Mouse (Mus musculus) gastrocnemius, postnatal 10 days (tissue): ENCODE results near the gene Gpr156. TPM values are rescaled to one million over a fixed set of nuclear protein-coding genes. Genes with fewer than 3 reads are reported as not detected.

Experiments used
- DNase-seq: peaks from one replicate; pipeline ENCODE4 v3.0.0; 2021; ENCODE audit warnings: mixed read lengths
- long read RNA-seq, 2 experiments: library from polyadenylated mRNA; stranded (forward); transcript quantifications; one replicate each; pipeline ENCODE4 v2.0.0; 2021
- total RNA-seq, 2 experiments: library from RNA; stranded (reverse); gene quantifications; 2 replicates each; pipeline ENCODE4 v1.2.3; 2021

The Gpr156 gene
- total RNA-seq, result 1 to 10 TPM in 1 of 2 experiments, under 1 TPM in 1; 0.90 to 1.1 TPM
- long read RNA-seq, experiment 1, partial matches to known transcripts, result 0 of 1 reads
- long read RNA-seq, experiment 1, other reads (novel, unspliced or antisense), result 1 of 1 reads
- long read RNA-seq, experiment 2, partial matches to known transcripts, result 0 of 4 reads
- long read RNA-seq, experiment 2, other reads (novel, unspliced or antisense), result 4 of 4 reads

- DNase-seq, result peak; percentile 52
These were observed at the start of gene Gpr156 for GRCm38 (mm10) chr16:37916138-37916817. Gene Gpr156, plus strand, starts transcription at chr16:37916496.

- peak; percentile 86 for DNase-seq
These were observed 48.3 kb upstream of the Gpr156 start, which contains the start of gene Lrrc58 for GRCm38 (mm10) chr16:37867791-37868505. Gene Lrrc58, plus strand, starts transcription at chr16:37868389.

DNA sequence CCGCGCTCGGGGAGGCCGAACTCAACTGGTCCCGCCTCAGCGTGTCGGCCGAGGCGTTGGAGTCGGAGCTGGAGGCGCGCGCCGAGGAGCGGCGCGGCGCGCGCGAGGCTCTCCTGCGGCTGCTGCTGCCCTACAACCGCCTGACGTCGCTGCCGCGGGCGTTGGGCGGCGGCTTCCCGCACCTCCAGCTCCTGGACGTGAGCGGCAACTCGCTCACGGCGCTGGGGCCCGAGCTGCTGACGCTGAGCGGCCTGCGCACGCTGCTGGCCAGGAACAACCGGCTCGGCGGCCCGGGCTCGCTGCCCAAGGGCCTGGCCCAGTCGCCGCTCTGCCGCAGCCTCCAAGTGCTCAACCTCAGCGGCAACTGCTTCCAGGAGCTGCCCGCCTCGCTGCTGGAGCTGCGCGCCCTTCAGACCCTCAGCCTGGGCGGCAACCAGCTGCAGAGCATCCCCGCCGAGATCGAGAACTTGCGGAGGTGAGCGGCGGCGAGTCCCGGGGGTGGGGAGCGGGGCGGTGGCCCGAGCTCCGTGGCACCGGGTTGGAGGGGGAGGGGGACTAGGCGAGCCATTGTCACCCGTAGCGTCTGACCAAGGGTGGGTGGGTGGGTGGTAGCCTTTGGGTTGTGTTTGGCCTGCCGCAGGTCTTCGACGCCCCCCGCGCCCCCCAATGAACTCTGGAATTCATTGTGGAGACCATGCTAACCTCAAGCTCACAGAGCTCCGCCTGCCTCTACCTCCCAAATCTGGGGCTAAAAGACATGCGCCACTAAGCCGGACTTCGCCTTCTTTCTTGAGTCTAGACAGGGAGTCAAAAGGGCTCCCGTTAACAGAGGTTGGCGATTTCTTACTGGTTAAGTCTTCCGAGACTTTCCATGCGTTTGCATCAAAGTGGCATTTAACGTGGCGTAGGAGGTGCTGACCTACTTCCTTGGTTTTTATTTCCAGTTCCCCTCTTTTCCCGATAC is 47.5 kb upstream of the Gpr156 start:
- DNase-seq, result peak; percentile 72

DNA sequence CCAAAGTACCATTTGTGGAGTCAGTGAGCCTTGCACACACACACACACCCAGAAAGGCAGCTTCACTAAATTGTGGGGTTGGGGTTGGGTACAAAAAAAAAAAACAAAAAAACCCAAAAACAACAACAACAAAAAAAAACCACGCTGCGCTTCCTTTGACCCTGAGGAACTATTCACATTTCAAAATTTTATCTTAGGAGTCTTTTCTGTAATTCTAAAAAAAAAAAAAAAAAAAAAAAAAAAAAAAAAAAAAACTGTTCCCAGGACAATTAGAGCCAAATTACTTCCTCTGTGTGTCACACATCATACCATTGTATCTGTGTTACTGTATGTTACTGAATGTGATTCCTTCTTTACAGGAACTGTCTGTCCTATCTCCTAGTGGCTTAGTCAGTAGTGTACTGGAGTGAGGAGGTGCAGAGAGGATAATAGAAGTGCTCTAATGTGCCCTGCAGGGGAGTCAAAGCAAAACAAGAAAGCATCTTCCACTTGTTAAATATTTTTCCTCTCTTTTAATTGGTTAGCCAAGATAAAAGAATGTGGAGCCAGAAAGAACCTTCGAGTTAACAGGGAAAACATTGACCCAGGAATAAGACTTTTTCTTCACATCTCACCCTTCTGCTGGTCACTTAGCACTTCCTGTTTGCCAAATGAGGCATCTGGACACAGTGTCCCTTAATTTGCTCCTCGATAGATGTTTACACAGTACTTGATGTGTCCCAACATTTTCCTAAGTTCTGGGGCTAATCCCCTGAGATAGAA is 46.6 kb upstream of the Gpr156 start:
- DNase-seq, result no peak

DNA sequence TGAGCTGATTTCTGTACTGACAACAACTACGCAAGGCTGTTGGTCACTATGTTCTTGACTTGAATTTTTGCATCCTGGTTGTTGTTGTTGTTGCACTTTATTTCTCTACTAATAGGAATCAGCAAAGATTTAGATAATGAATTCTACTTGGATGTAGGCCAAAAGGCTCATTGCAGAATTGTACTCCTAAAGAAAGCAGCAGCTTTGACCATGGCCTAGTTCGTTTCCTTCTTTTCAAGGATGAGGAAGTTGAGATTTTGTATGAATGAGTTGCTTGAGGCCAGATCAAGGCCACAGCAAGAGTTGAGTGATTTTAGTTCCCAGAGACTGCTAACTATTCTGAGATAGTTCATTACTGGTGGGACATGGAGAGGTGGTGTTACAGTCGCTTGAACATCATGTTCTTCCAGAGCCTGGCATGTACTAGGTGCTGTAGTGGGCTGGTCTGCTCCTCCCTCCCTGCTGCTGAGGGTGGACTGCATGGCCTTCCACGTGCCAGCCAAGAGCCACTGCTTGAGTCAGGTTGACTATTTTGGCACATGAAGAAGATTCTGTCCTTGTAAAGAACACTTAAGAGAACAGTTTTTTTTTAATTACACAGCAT is 45.1 kb upstream of the Gpr156 start:
- DNase-seq, result no peak

GRCm38 (mm10) chr16:37874501-37875235 is 41.6 kb upstream of the Gpr156 start:
- no peak for DNase-seq

GRCm38 (mm10) chr16:37877406-37877805 is 38.9 kb upstream of the Gpr156 start:
- no peak for DNase-seq

GRCm38 (mm10) chr16:37878951-37879505 is 37.3 kb upstream of the Gpr156 start:
- DNase-seq, result no peak

- DNase-seq, result no peak
These were observed 36.4 kb upstream of the Gpr156 start for GRCm38 (mm10) chr16:37879750-37880419.

GRCm38 (mm10) chr16:37881168-37881567 is 35.1 kb upstream of the Gpr156 start:
- DNase-seq, result no peak

- no peak for DNase-seq
These were observed 27.3 kb upstream of the Gpr156 start for GRCm38 (mm10) chr16:37888986-37889385.

DNA sequence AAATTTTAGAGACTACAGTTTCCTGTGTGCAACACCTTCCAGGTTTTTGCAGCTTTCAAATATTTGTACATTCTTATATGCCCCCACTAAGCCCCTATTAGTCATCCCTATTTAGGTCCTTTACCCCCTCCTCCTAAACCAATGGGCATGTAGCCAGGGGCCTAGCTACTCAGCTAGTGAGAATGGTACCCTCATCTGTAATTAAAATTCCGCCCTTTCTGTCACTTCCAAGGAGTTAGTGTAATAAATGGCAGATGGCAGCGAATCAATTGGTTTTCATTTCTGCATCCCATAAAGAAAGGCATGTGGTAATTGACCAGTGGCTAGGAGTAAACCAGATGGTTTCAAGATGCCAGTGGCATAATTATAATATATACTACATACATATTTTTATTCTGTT is 23.6 kb upstream of the Gpr156 start:
- no peak for DNase-seq

GRCm38 (mm10) chr16:37893381-37893780 is 22.9 kb upstream of the Gpr156 start:
- no peak for DNase-seq

- no peak for DNase-seq
These were observed 22.4 kb upstream of the Gpr156 start for GRCm38 (mm10) chr16:37893942-37894341.

DNA sequence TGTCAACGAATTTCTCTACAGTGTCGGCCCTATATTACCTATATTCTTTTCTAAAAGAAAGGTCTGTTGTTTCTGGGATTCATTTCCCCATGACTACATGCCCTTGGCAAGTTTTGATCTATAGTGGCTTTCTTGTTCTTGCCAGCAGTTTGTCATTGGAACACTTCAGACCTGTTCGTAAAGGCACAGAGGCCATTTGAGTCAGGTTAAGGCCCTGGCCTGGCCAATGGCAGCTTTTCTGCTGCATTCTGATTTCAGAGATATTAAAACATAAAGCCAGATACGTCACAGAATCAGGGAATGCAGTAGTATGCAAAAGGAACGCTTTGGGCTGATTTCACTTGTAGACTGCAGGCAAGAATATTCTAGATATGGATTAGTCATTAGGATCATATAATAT is 17.5 kb upstream of the Gpr156 start:
- no peak for DNase-seq

- DNase-seq, result no peak
These were observed 16.9 kb upstream of the Gpr156 start for GRCm38 (mm10) chr16:37899357-37899756.

DNA sequence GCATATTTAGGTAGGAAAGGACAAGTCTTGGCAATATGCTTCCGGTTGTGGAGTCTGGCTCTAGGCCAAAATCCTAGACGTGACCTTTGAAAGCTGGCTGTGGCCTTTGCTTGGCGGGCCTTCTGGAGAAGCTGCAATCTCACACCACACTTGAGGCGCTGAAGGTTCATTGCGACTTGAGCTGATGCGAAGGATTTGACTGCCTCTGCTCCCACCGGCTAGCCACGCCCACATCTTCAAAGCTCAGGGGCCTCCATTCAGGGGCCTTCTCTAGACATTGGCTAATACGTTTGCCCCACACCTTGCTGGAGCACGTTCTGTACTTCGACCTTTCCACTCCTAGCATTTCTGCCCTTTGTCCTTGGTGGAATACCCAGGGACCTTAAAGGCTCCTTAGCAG is 15.0 kb upstream of the Gpr156 start:
- no peak for DNase-seq

DNA sequence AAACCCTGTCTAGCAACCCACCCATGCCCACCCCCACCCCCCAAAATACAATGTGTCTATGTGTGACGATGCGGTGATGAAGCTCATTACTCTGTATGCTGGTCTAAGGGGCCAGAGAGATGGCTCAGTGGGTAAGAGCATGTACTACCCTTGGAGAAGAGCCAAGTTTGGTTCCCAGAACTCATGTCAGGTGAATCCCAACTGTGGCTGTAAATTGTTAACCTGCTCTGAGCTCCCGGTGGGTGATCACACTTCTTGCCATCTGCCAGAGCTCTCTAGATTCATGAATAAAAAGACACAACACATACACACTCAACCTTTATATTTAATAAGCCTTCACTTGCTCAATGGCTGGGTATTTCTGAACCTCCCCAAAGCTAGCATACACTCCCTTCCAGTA is 9.8 kb upstream of the Gpr156 start:
- no peak for DNase-seq

DNA sequence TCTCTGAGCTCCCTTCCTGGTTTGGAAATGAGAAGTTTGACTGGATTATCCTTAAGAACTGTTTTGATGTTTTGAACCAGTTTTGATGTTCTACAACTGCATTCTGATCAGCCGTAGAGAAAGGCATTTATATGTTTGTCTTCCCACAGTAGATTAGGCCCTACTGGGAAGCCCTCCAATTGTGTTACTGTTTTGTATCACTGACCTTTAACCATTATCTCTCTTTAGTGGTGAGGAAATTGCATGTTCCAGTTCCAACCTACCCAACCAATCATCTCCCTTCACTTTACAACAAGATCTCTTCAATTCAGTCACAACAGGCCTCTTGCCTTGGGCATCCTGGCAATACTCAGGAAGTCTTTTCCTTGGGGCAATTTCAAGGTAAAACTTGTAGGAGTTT is 5.2 kb upstream of the Gpr156 start:
- DNase-seq, result no peak
